Mouse (Mus musculus) olfactory bulb, adult 2 months (tissue): ENCODE data around the gene 2410131K14Rik. TPM values are rescaled to one million over a fixed set of nuclear protein-coding genes. Genes with fewer than 3 reads are reported as not detected.

Experiments
- H3K27ac ChIP-seq: fragments of 200-500 bp; 2 replicates; pipeline ENCODE4 v1.5.1; 2012; ENCODE audit warnings: low read depth, low read length; ENCODE audit not compliant: insufficient read depth
- H3K4me1 ChIP-seq: fragments of 200-500 bp; 2 replicates; pipeline ENCODE4 v1.6.1; 2012; ENCODE audit warnings: low read length; ENCODE audit not compliant: control insufficient read depth, insufficient read depth
- H3K4me3 ChIP-seq: fragments of 200-500 bp; 2 replicates; pipeline ENCODE4 v1.5.1; 2012; ENCODE audit warnings: mild to moderate bottlenecking, low read depth, low read length, moderate library complexity; ENCODE audit not compliant: insufficient read depth
- CTCF ChIP-seq: fragments of 200-500 bp; IDR thresholded peaks from 2 replicates; pipeline ENCODE4 v1.5.1; 2012; ENCODE audit warnings: low read depth, mild to moderate bottlenecking, low read length, moderate library complexity; ENCODE audit not compliant: insufficient read depth
- POLR2A ChIP-seq: fragments of 200-500 bp; IDR thresholded peaks from 2 replicates; pipeline ENCODE4 v1.6.1; 2012; ENCODE audit warnings: mild to moderate bottlenecking, low read depth, low read length, moderate library complexity; ENCODE audit not compliant: insufficient read depth
- WGBS: fragments of 180-500 bp; shearing (Covaris S2); methylation state at CpG from one replicate; pipeline ENCODE4 v1.1.7; 2018; 5-methylcytosine and 5-hydroxymethylcytosine counted together
- polyA plus RNA-seq: library from polyadenylated mRNA; stranded (reverse); fragments of >200 nt; gene quantifications from 2 replicates; pipeline ENCODE4 v1.2.4, GENCODE M21; 2012; ENCODE audit warnings: low replicate concordance; ENCODE audit not compliant: missing spikeins, insufficient read depth, insufficient read length

The 2410131K14Rik gene
- polyA plus RNA-seq, 1 experiment: not detected

DNA sequence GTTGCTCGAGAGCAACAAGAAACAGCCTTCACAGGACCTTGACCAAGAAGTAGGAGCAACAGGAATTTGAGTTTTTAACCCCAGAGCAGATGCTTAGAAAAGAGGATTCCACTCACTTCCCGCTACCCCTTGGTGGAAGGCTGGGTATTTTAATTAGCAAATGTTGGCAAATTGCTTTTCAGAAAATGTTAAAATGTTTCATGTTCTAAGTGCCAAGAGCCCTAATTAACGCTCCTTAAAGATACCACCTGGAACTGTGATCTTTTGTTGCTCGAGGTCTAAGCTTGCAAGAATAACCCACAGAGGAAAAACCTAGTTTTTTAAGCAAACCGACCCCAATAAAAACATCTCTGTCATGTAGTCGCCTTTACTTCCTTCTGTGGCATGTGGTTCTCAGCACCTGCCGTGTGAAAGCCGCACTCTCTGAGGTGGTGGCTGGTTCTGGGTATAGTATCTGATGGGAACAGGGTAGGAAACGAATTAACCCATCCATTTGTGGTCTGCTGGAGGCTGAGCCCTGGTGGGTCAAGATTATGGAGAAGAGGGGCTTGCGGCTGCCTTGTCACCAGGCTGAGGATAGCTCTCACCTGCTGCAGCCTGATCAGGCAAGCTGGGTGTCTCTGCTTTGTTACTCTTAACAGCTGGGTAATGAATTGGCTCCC is 26.6 kb downstream of the 2410131K14Rik start:
- 71% methylated on average over 10 of the region's 10 CpGs for WGBS
- H3K27ac ChIP-seq: no peak overlapping the region
- no peak overlapping the region for H3K4me3 ChIP-seq
- peaks cover 29% of the 10 kb centered on the region for H3K4me1 ChIP-seq
- no peak for TF ChIP-seq CTCF
- TF ChIP-seq POLR2A: no peak

DNA sequence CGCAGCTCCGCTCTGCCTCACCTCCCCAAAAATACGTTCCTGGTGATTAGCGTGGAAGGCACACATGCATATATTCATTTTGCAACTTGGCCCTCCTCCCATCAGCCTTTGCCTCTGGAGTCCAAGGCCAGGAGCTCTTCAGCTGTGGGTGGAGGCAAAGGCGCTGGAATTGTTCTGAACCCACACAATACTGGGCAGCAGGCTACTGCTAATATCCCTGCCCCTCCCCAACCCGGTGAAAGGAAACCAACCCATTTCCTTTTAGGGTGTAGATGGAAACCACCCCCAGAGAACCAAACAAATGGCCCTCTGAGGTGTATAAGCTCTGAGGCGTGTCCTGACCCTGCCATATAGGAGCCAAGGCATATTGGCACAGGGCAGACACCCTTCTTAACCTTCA is 28.4 kb downstream of the 2410131K14Rik start:
- TF ChIP-seq CTCF (no peak), POLR2A (no peak)
- WGBS: 59% methylated on average over 7 of the region's 7 CpGs
- no peak overlapping the region for H3K27ac ChIP-seq
- no peak overlapping the region for H3K4me3 ChIP-seq
- H3K4me1 ChIP-seq: peaks cover 31% of the 10 kb centered on the region

DNA sequence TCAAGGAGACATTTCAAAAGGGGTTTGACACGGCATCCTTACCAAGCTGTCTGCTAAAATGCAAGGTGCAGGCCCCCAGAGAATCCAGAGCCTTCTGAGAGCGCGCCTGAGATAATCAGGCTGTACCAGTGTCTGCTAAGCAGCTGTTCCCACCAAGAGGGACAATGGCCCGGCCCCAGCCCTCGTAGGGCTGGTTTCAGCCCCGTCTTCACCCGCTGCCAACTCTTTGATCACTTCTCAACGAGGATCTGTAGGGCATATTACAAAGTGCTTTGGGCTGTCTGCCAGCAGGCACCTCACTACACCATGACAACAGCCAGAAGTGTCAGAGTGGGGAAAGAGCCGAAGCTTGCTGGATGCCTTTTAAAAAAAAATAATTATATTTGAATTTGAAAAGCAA is 29.5 kb downstream of the 2410131K14Rik start:
- TF ChIP-seq CTCF: no peak
- H3K4me3 ChIP-seq: no peak overlapping the region
- peaks cover 26% of the 10 kb centered on the region for H3K4me1 ChIP-seq
- WGBS: 49% methylated on average over 9 of the region's 9 CpGs
- no peak overlapping the region for H3K27ac ChIP-seq

DNA sequence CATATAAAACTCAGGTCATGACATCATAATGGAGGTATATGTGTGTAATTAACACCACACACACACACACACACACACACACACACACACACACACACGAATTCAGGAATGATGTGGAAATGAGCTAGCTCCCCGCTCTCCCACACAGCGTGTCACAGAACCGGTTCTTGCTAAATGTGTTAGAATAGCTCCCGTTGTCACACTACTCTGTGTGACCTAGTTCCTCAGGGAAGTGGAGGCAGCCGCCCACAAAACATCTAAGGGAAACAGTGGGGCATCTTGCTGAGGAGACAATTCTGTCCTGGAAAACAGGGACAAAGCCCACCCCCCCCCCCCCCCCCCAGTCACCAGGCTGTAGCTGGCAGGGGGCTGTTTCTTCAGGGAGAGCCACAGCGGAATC is 31.3 kb downstream of the 2410131K14Rik start:
- peaks cover 26% of the 10 kb centered on the region for H3K4me1 ChIP-seq
- no peak for TF ChIP-seq CTCF
- TF ChIP-seq POLR2A: no peak
- WGBS: 31% methylated on average over 7 of the region's 7 CpGs
- no peak overlapping the region for H3K27ac ChIP-seq
- H3K4me3 ChIP-seq: no peak overlapping the region

DNA sequence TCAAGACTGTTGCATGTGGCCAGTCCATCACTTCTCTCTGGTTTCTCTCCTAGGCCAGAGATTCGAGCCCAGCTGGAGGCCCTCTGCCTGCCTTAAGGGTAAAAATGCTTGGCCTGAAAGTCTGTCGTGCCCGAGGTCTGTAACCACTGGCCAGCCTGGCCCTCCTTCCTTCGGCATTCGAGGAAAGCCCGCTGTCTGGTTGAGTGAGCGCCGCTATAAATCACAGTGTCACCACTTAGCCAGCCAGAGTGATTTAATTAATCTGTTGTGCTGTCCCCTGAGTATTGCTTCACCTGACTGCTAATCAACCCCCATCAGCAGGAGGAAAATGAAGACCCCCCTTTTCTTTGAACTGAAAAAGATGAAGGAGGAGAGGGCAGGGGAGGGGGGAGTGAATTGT is 31.7 kb downstream of the 2410131K14Rik start:
- WGBS: 56% methylated on average over 8 of the region's 8 CpGs
- no peak overlapping the region for H3K4me3 ChIP-seq
- no peak for TF ChIP-seq POLR2A
- no peak for TF ChIP-seq CTCF
- peaks cover 26% of the 10 kb centered on the region for H3K4me1 ChIP-seq
- no peak overlapping the region for H3K27ac ChIP-seq

DNA sequence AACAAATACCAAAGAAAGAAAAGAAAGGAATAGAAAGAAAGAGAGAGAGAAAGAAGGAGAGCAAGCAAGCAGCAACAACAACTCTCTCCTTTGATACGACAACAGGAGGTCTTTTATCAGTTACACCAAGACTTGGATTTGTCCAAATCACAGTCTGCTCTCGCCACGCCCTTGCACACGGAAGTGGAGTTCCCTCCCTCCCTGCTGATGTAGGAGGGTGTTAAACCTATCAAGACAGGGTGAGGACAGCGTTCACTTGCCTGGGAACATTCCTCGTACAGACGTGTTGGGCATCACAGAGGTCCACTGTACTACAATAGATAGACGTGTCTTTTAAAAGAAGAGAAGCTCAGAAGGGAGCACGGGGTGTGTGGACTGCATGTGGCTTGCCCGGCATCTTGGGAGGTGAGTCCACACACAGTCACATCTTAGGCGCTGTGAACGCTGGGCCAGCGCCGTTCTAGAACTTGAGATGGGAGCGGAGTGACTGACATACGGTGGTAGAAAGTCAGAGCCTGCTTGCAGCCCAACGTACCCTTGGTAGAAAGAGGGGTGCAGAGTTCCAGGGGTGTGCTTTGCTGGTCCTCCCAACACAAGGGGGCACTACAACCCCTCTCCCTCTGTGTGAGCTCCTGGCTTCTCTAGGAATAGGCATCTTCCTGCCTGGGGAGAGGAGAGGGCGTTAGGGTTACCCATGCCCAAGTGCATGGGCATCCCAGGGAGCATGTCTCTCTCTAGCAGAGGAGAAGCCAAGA is 32.9 kb downstream of the 2410131K14Rik start:
- Histone ChIP-seq H3K4me1 (peaks cover 18% of the 10 kb centered on the region), H3K27ac (no peak overlapping the region), H3K4me3 (no peak overlapping the region)
- WGBS: 93% methylated on average over 18 of the region's 18 CpGs
- TF ChIP-seq POLR2A (no peak), CTCF (no peak)

DNA sequence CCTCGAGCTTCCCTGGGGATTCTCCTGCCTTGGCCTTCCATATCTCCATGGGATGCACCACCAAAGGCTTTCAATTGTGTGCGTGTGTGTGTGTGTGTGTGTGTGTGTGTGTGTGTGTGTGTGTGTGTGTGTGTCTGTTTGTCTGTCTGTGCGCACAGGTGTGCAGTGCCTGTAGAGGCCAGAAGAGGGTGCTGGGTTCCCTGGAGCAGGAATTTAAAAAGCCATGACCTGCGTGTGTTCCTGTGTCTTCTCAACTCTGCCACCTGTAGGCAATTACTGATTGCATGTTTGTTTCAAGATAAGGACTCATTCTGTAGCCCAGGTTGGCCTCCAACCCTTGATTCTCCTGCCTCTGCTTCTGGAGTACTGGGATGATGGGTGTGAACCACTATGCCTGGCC is 46.4 kb downstream of the 2410131K14Rik start:
- no peak overlapping the region for H3K4me3 ChIP-seq
- H3K27ac ChIP-seq: no peak overlapping the region
- WGBS: 90% methylated on average over 4 of the region's 4 CpGs
- no peak for TF ChIP-seq POLR2A
- TF ChIP-seq CTCF: no peak
- H3K4me1 ChIP-seq: peaks cover 12% of the 10 kb centered on the region

DNA sequence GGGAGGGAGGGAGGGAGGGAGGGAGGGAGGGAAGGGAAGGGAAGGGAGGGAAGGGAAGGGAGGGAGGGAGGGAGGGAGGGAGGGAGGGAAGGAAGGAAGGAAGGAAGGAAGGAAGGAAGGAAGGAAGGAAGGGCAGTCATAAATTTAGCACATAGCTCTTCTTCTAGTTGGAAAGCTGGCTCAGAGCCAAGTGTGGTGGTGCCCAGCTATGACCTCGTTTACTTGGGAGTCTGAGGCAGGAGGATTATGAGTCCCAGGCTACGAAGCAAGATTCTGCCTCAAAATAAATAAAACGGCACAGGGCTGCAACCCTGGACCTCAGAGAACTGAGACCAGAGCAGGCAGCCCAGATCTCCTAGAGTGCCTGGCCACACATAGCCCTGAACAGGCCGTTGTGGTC is 47.4 kb downstream of the 2410131K14Rik start:
- no peak overlapping the region for H3K27ac ChIP-seq
- H3K4me3 ChIP-seq: no peak overlapping the region
- H3K4me1 ChIP-seq: peaks cover 15% of the 10 kb centered on the region
- WGBS: 52% methylated on average over 4 of the region's 4 CpGs
- no peak for TF ChIP-seq CTCF
- TF ChIP-seq POLR2A: no peak

DNA sequence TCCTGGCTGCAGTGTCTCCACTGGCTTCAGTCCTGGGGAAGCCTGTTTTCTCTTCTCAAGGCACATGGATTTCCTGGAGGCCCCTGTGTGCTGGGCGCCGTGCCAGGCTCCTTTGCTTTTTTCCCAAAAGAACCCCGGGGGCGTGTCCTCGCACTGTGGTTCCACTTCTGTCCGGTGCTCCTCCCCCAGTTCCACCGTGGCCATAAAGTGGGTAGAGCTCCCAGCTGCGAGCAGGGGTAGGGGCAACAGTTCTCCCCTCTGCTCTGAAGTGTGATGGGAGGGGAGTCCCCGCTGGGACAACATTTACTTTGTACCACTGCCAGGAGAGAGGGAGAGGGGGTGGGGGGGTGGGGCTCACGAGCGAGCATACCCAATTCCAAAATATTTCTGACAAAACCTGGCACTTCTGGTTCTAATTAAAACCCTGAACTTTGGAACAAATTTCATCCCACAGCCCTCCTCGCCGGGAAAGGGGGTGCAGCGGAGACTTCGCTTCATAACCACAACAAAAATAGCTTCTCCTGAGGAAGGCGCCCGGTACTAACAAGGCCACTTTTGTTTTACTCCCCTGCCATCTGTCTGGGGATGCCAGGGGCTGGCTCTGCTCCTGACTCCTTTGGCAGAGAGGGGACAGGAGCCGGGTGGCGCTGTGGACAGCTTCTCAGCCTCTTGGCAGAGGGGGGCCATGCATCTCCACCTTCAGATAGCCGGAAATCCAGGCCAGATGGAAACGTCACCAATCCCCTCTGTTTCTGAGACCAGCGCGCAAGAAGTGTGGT is 49.2 kb downstream of the 2410131K14Rik start:
- 6% methylated on average over 23 of the region's 23 CpGs for WGBS
- Histone ChIP-seq H3K4me3 (no peak overlapping the region; the same call in 1 of the 2 replicates), H3K4me1 (peaks cover 18% of the 10 kb centered on the region), H3K27ac (peak overlapping the region; percentile 55; the same call in 1 of the 2 replicates)
- no peak for TF ChIP-seq POLR2A
- TF ChIP-seq CTCF: no peak
